Mouse (Mus musculus) stomach, postnatal 0 days (tissue): ENCODE measurements around the gene Ube2o. TPM values are rescaled to one million over a fixed set of nuclear protein-coding genes. Genes with fewer than 3 reads are reported as not detected.

Source experiments
- ATAC-seq: fragments of 200-750 bp; cut with Nextera tagmentation; 2 replicates; pipeline ENCODE4 v1.8.0; 2017; ENCODE audit not compliant: low FRiP score, low TSS enrichment
- DNase-seq: peaks from one replicate; pipeline ENCODE4 v3.0.0-alpha.2; 2016; ENCODE audit warnings: low spot score
- H3K27ac ChIP-seq: fragments of 300-500 bp; sonication (generic); replicated peaks from 2 replicates; pipeline ENCODE4 v1.5.1; 2014; ENCODE audit warnings: mild to moderate bottlenecking, control low read depth
- H3K27me3 ChIP-seq: fragments of 300-500 bp; sonication (generic); 2 replicates; pipeline ENCODE4 v1.6.1; 2014; ENCODE audit warnings: low read length; ENCODE audit not compliant: control insufficient read depth, insufficient read depth
- H3K36me3 ChIP-seq: fragments of 300-500 bp; sonication (generic); 2 replicates; pipeline ENCODE4 v1.6.1; 2014; ENCODE audit warnings: low read length, mixed read lengths; ENCODE audit not compliant: control insufficient read depth, insufficient read depth
- H3K4me1 ChIP-seq: fragments of 300-500 bp; sonication (generic); replicated peaks from 2 replicates; pipeline ENCODE4 v1.6.1; 2014; ENCODE audit warnings: antibody characterized with exemption; ENCODE audit not compliant: control insufficient read depth, insufficient read depth
- H3K4me2 ChIP-seq: fragments of 300-500 bp; sonication (generic); replicated peaks from 2 replicates; pipeline ENCODE4 v1.6.1; 2014; ENCODE audit warnings: low read depth, mild to moderate bottlenecking, control low read depth, moderate library complexity
- H3K4me3 ChIP-seq: fragments of 300-500 bp; sonication (generic); 2 replicates; pipeline ENCODE4 v1.5.1; 2014; ENCODE audit warnings: low read depth, low read length, control low read depth
- H3K9ac ChIP-seq: fragments of 300-500 bp; sonication (generic); 2 replicates; pipeline ENCODE4 v1.6.1; 2014; ENCODE audit warnings: mild to moderate bottlenecking, low read length, control low read depth, mixed read lengths
- H3K9me3 ChIP-seq: fragments of 300-500 bp; sonication (generic); 2 replicates; pipeline ENCODE4 v1.6.1; 2016; ENCODE audit warnings: low read length; ENCODE audit not compliant: control insufficient read depth
- CTCF ChIP-seq: IDR thresholded peaks from 2 replicates; pipeline ENCODE4 v1.5.1; 2016; ENCODE audit warnings: antibody characterized with exemption, low read depth, mild to moderate bottlenecking, moderate library complexity
- EP300 ChIP-seq: optimal IDR thresholded peaks from 2 replicates; pipeline ENCODE3; 2016; ENCODE audit warnings: antibody characterized with exemption
- WGBS: fragments of 180-500 bp; shearing (Covaris S2); extraction: QIAGEN DNeasy Blood & Tissue Kit; methylation state at CpG from one replicate; pipeline ENCODE4 v1.1.7; 2014; 5-methylcytosine and 5-hydroxymethylcytosine counted together
- polyA plus RNA-seq: library from polyadenylated mRNA; unstranded; fragments of >200 nt; fragmentation: Nextera tagmentation; extraction: Ambion mirVana; gene quantifications from 2 replicates; pipeline ENCODE4 v1.2.1, GENCODE M21; 2015

Gene Ube2o
- polyA plus RNA-seq, 1 experiment from 2014 or later: 4.7 TPM

GRCm38 (mm10) chr11:116505573-116505972, 75.7 kb downstream of the Ube2o start:
- ATAC-seq (no peak), DNase-seq (no peak)
- H3K4me3 ChIP-seq: no peak overlapping the region
- no peaks in the 10 kb centered on the region for H3K4me1 ChIP-seq
- TF ChIP-seq EP300 (no peak), CTCF (no peak)
- H3K9ac ChIP-seq: no peak overlapping the region
- no peak overlapping the region for H3K27ac ChIP-seq
- no peaks in the 10 kb centered on the region for H3K27me3 ChIP-seq
- H3K9me3 ChIP-seq: no peaks in the 10 kb centered on the region
- no peak overlapping the region for H3K4me2 ChIP-seq
- 58% methylated on average over 5 of the region's 5 CpGs for WGBS
- H3K36me3 ChIP-seq: no peaks in the 10 kb centered on the region

- 86% methylated on average over 17 of the region's 17 CpGs for WGBS
- DNase-seq: no peak
- no peak for TF ChIP-seq EP300
- TF ChIP-seq CTCF: no peak
Observed at GRCm38 (mm10) chr11:116504516-116504915, 76.7 kb downstream of the Ube2o start.

DNA sequence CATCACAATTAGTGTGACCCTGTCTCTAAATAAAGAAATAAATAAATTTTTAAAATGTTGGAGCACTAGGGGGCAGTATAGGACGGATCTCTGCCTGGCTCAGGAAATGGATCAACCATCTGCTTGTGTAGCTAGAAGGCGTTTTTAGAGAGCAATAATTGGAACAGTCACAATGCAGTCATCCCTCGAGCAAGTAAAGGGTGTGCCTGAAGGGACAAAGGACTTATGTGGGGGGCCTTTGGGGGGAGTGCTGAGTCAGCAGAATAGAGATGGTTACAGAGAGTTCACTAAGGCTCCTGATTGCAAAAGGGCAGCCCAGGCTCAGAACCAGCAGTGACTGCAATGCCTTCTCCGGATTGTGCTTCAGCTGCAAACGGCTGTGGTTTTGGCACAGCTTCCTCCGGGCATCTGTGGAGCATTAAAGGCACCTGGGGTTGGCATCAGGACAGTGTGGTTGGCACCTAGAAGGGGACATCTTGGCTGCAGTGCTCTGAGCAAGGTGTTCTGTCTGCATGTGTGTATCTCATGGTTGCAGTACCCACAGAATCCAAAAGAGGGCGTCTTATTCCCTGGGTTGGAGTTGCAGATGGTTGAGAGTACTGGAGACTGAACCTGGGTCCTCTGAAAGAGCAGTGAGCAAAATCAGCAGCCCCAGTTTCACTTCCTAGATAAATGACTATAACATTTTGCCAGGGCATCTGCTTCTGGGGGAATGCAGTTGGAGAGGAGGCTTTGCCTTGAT, 80.1 kb downstream of the Ube2o start:
- peak; percentile 82 for ATAC-seq
- no peak overlapping the region for H3K9ac ChIP-seq
- no peaks in the 10 kb centered on the region for H3K4me1 ChIP-seq
- no peak overlapping the region for H3K27ac ChIP-seq
- no peaks in the 10 kb centered on the region for H3K36me3 ChIP-seq
- no peaks in the 10 kb centered on the region for H3K9me3 ChIP-seq
- no peak for TF ChIP-seq EP300
- peak; percentile 84 for TF ChIP-seq CTCF
- H3K4me3 ChIP-seq: no peak overlapping the region
- no peak overlapping the region for H3K4me2 ChIP-seq
- no peaks in the 10 kb centered on the region for H3K27me3 ChIP-seq
- peak; percentile 40 for DNase-seq
- 20% methylated on average over 7 of the region's 7 CpGs for WGBS

More at GRCm38 (mm10) chr11:116504516-116504915, 76.7 kb downstream of the Ube2o start:
- ATAC-seq: no peak
- no peak overlapping the region for H3K4me2 ChIP-seq
- H3K4me3 ChIP-seq: no peak overlapping the region
- no peaks in the 10 kb centered on the region for H3K27me3 ChIP-seq
- H3K9ac ChIP-seq: no peak overlapping the region
- H3K27ac ChIP-seq: no peak overlapping the region
- no peaks in the 10 kb centered on the region for H3K9me3 ChIP-seq
- H3K36me3 ChIP-seq: no peaks in the 10 kb centered on the region
- H3K4me1 ChIP-seq: no peaks in the 10 kb centered on the region

GRCm38 (mm10) chr11:116499018-116499417, 82.2 kb downstream of the Ube2o start:
- Histone ChIP-seq H3K9me3 (no peaks in the 10 kb centered on the region), H3K9ac (no peak overlapping the region), H3K4me3 (no peak overlapping the region), H3K4me1 (no peaks in the 10 kb centered on the region), H3K27me3 (no peaks in the 10 kb centered on the region), H3K4me2 (peak overlapping the region; percentile 47; the same call in 1 of the 2 replicates), H3K27ac (no peak overlapping the region), H3K36me3 (no peaks in the 10 kb centered on the region)
- ATAC-seq: no peak
- no peak for TF ChIP-seq EP300
- no peak; the same call in 1 of the 2 replicates for TF ChIP-seq CTCF
- 47% methylated on average over 6 of the region's 6 CpGs for WGBS
- no peak for DNase-seq

GRCm38 (mm10) chr11:116498596-116498995, 82.7 kb downstream of the Ube2o start:
- 30% methylated on average over 33 of the region's 34 CpGs for WGBS
- Histone ChIP-seq H3K4me1 (no peaks in the 10 kb centered on the region), H3K36me3 (no peaks in the 10 kb centered on the region), H3K9me3 (no peaks in the 10 kb centered on the region), H3K4me3 (peak overlapping the region; percentile 10; the same call in 1 of the 2 replicates), H3K27me3 (no peaks in the 10 kb centered on the region), H3K4me2 (peak overlapping the region; percentile 47), H3K9ac (peak overlapping the region; percentile 58), H3K27ac (no peak overlapping the region)
- no peak for DNase-seq
- TF ChIP-seq EP300: no peak
- no peak for TF ChIP-seq CTCF
- no peak for ATAC-seq

- H3K4me3 ChIP-seq: no peak overlapping the region
- no peaks in the 10 kb centered on the region for H3K36me3 ChIP-seq
- WGBS: 73% methylated on average over 4 of the region's 4 CpGs
- TF ChIP-seq CTCF (no peak), EP300 (no peak)
- ATAC-seq: no peak
- H3K9me3 ChIP-seq: no peaks in the 10 kb centered on the region
- no peak for DNase-seq
- no peak overlapping the region for H3K9ac ChIP-seq
- H3K27ac ChIP-seq: no peak overlapping the region
- H3K4me2 ChIP-seq: no peak overlapping the region
- H3K27me3 ChIP-seq: no peaks in the 10 kb centered on the region
- H3K4me1 ChIP-seq: no peaks in the 10 kb centered on the region
Observed at GRCm38 (mm10) chr11:116497313-116497712, 83.9 kb downstream of the Ube2o start.
